Mouse (Mus musculus) E14TG2a.4 (cell line): ENCODE data around the gene Tbca.

Experiments used
- CTCF ChIP-seq: conservative IDR thresholded peaks from 2 replicates; pipeline ENCODE4 v1.5.1; 2014; ENCODE audit warnings: low read length
- NANOG ChIP-seq: IDR thresholded peaks from 2 replicates; pipeline ENCODE4 v1.6.1; 2014; ENCODE audit warnings: borderline replicate concordance, low read length, mixed read lengths
- POU5F1 ChIP-seq: IDR thresholded peaks from 2 replicates; pipeline ENCODE4 v1.6.1; 2014; ENCODE audit warnings: low read length, borderline replicate concordance

- TF ChIP-seq CTCF (no peak), POU5F1 (no peak), NANOG (no peak)
Measured at GRCm38 (mm10) chr13:94768460-94769154, 20.1 kb upstream of the Tbca start.
